15 mouse cellular contexts compared by ENCODE assay signal in genomic region chr2:18884277-18884676, GRCm38 (mm10).
A peak's percentile ranks its signal among the peaks of the same experiment; 100 is the strongest.
DNase-seq lines count a peak whose midpoint lies in the region; ATAC-seq and TF ChIP-seq lines count a peak whose summit lies in the region.
"Had no signal": no experiment of that assay in that cellular context is flagged by ENCODE, and none has a peak within 500 bp of the region (broad histone marks: within the 10 kb centered on the region; RNA-seq: fewer than 3 reads in every experiment).

No protein-coding gene starts in this region.

- ATAC-seq in intestine, postnatal 0 days, result no peak
- no peak for ATAC-seq in intestine, embryonic 15.5 days
- ATAC-seq in CD4-positive, CD25-positive, alpha-beta regulatory T cell, adult 4 months, result peak; percentile 69
- peak; percentile 72 for ATAC-seq in erythroblast, adult 5-6 weeks (replicated peaks; ENCODE audit: low FRiP score, poor library complexity, severe bottlenecking)
- ATAC-seq: activated CD4-positive, CD25-positive, alpha-beta regulatory T cell, adult 4 months had no signal

- no peaks in the 10 kb centered on the region for H3K4me1 ChIP-seq in intestine, postnatal 0 days (replicated peaks; ENCODE audit: control insufficient read depth, insufficient read depth, low read length)
- no peaks in the 10 kb centered on the region for H3K4me1 ChIP-seq in intestine, embryonic 15.5 days (replicated peaks)
- H3K4me1 ChIP-seq: forebrain, embryonic 12.5 days; megakaryocyte, embryonic 14.5 days had no signal

- WGBS in intestine, postnatal 0 days, result 77% methylated on average over 3 of the region's 3 CpGs
- WGBS in intestine, embryonic 15.5 days, result 84% methylated on average over 3 of the region's 3 CpGs

- H3K9ac ChIP-seq in intestine, postnatal 0 days (ENCODE audit: low read depth, low read length), result no peak overlapping the region
- H3K9ac ChIP-seq in intestine, embryonic 15.5 days, result no peak overlapping the region
- H3K9ac ChIP-seq: forebrain, embryonic 12.5 days had no signal

- no peak overlapping the region for H3K4me3 ChIP-seq in intestine, postnatal 0 days (ENCODE audit: low read depth, low read length)
- H3K4me3 ChIP-seq in intestine, embryonic 15.5 days (replicated peaks), result no peak overlapping the region
- H3K4me3 ChIP-seq: forebrain, embryonic 12.5 days; megakaryocyte, embryonic 14.5 days had no signal

- H3K27ac ChIP-seq in intestine, postnatal 0 days (ENCODE audit: low read depth, low read length), result no peak overlapping the region
- H3K27ac ChIP-seq in intestine, embryonic 15.5 days, result no peak overlapping the region
- H3K27ac ChIP-seq: forebrain, embryonic 12.5 days had no signal

- H3K36me3 ChIP-seq in intestine, postnatal 0 days (ENCODE audit: control insufficient read depth, insufficient read depth), result no peaks in the 10 kb centered on the region
- H3K36me3 ChIP-seq in intestine, embryonic 15.5 days, result no peaks in the 10 kb centered on the region
- H3K36me3 ChIP-seq: forebrain, embryonic 12.5 days had no signal

- no peaks in the 10 kb centered on the region for H3K27me3 ChIP-seq in intestine, postnatal 0 days (replicated peaks; ENCODE audit: control insufficient read depth, insufficient read depth, low read length)
- H3K27me3 ChIP-seq in intestine, embryonic 15.5 days (replicated peaks), result no peaks in the 10 kb centered on the region
- H3K27me3 ChIP-seq: forebrain, embryonic 12.5 days; megakaryocyte, embryonic 14.5 days had no signal

- no peaks in the 10 kb centered on the region for H3K9me3 ChIP-seq in intestine, postnatal 0 days (ENCODE audit: control insufficient read depth)
- H3K9me3 ChIP-seq in intestine, embryonic 15.5 days, result no peaks in the 10 kb centered on the region
- H3K9me3 ChIP-seq: forebrain, embryonic 12.5 days; megakaryocyte, embryonic 14.5 days had no signal

- TF ChIP-seq CTCF in intestine, postnatal 0 days (IDR thresholded peaks at IDR 0.05; ENCODE audit: low read depth), result peak; percentile 54

- DNase-seq in 3T3-L1 (ENCODE audit: low read depth, low spot score), result peak; percentile 16
- DNase-seq in thymus, postnatal 36 days, result no peak
- no peak for DNase-seq in layer of hippocampus, postnatal 10 days (ENCODE audit: low spot score in 2 of 2)
- no peak for DNase-seq in spleen, adult 18-20 months
- DNase-seq: cerebellum, adult 18-20 months; kidney, adult 8-10 months; lung, adult 2 months; right cerebral cortex, adult 18-20 months had no signal

- H3K4me2 ChIP-seq in intestine, postnatal 0 days (replicated peaks; ENCODE audit: low read depth), result no peak overlapping the region
- no peak overlapping the region for H3K4me2 ChIP-seq in intestine, embryonic 15.5 days (replicated peaks)
- H3K4me2 ChIP-seq: forebrain, embryonic 12.5 days had no signal

Comparison
In these comparisons a context has a peak if more than half of its experiments do, and no peak if none do; other contexts are left out.
1. ATAC-seq: peak in CD4-positive, CD25-positive, alpha-beta regulatory T cell, adult 4 months (single experiment) and erythroblast, adult 5-6 weeks (single experiment); none in intestine, postnatal 0 days (single experiment) and intestine, embryonic 15.5 days (single experiment).